Mouse (Mus musculus): ENCODE data around the gene Tmem54. TPM values are rescaled to one million over a fixed set of nuclear protein-coding genes. Genes with fewer than 3 reads are reported as not detected.

Tmem54 gene
- polyA plus RNA-seq, 1 experiment from 2014 or later: not detected

GRCm38 (mm10) chr4:129134799-129135585 is 29.6 kb downstream of the Tmem54 start:
- Histone ChIP-seq H3K27ac (ENCODE audit: low read depth, low read length) (no peak overlapping the region), H3K36me3 (ENCODE audit: control insufficient read depth, insufficient read depth, low read length) (no peaks in the 10 kb centered on the region), H3K9ac (replicated peaks; ENCODE audit: low read depth, low read length) (no peak overlapping the region), H3K4me2 (ENCODE audit: low read depth, low read length) (peak overlapping the region; percentile 26; the same call in 1 of the 2 replicates), H3K9me3 (ENCODE audit: control insufficient read depth, low read length) (no peaks in the 10 kb centered on the region), H3K27me3 (ENCODE audit: control insufficient read depth, insufficient read depth, low read length) (no peaks in the 10 kb centered on the region), H3K4me1 (ENCODE audit: control insufficient read depth, insufficient read depth, low read length) (peaks cover 5% of the 10 kb centered on the region; the same call in 1 of the 2 replicates), H3K4me3 (ENCODE audit: low read depth, low read length) (no peak overlapping the region)
- no peak; the same call in 1 of the 2 replicates for ATAC-seq (ENCODE audit: low read depth)
- WGBS: 7% methylated on average over 15 of the region's 15 CpGs

- H3K4me1 ChIP-seq (ENCODE audit: control insufficient read depth, insufficient read depth, low read length): peaks cover 3% of the 10 kb centered on the region; the same call in 1 of the 2 replicates
Measured at GRCm38 (mm10) chr4:129135637-129136036, 30.3 kb downstream of the Tmem54 start.

GRCm38 (mm10) chr4:129136189-129136578 is 30.8 kb downstream of the Tmem54 start:
- Histone ChIP-seq H3K4me3 (ENCODE audit: low read depth, low read length) (peak overlapping the region; percentile 62), H3K9ac (replicated peaks; ENCODE audit: low read depth, low read length) (peak overlapping the region; percentile 85), H3K9me3 (ENCODE audit: control insufficient read depth, low read length) (no peaks in the 10 kb centered on the region), H3K36me3 (ENCODE audit: control insufficient read depth, insufficient read depth, low read length) (no peaks in the 10 kb centered on the region), H3K27ac (ENCODE audit: low read depth, low read length) (no peak overlapping the region; the same call in 1 of the 2 replicates), H3K27me3 (ENCODE audit: control insufficient read depth, insufficient read depth, low read length) (no peaks in the 10 kb centered on the region), H3K4me2 (ENCODE audit: low read depth, low read length) (peak overlapping the region; percentile 83), H3K4me1 (ENCODE audit: control insufficient read depth, insufficient read depth, low read length) (peaks cover 3% of the 10 kb centered on the region; the same call in 1 of the 2 replicates)
- WGBS: 32% methylated on average over 9 of the region's 9 CpGs
- ATAC-seq (ENCODE audit: low read depth): no peak

More at GRCm38 (mm10) chr4:129135637-129136036, 30.3 kb downstream of the Tmem54 start:
- H3K4me3 ChIP-seq (ENCODE audit: low read depth, low read length): no peak overlapping the region
- H3K9me3 ChIP-seq (ENCODE audit: control insufficient read depth, low read length): no peaks in the 10 kb centered on the region
- H3K9ac ChIP-seq (replicated peaks; ENCODE audit: low read depth, low read length): no peak overlapping the region; the same call in 1 of the 2 replicates
- H3K36me3 ChIP-seq (ENCODE audit: control insufficient read depth, insufficient read depth, low read length): no peaks in the 10 kb centered on the region
- peak overlapping the region; percentile 14; the same call in 1 of the 2 replicates for H3K4me2 ChIP-seq (ENCODE audit: low read depth, low read length)
- H3K27ac ChIP-seq (ENCODE audit: low read depth, low read length): no peak overlapping the region
- H3K27me3 ChIP-seq (ENCODE audit: control insufficient read depth, insufficient read depth, low read length): no peaks in the 10 kb centered on the region
- no peak for ATAC-seq (ENCODE audit: low read depth)
- WGBS: 50% methylated on average over 2 of the region's 2 CpGs

GRCm38 (mm10) chr4:129136579-129137391 is 31.4 kb downstream of the Tmem54 start, which contains the start of gene Fndc5:
Fndc5 (plus strand) TSS chr4:129136999.
- Histone ChIP-seq H3K36me3 (ENCODE audit: control insufficient read depth, insufficient read depth, low read length) (no peaks in the 10 kb centered on the region), H3K9ac (replicated peaks; ENCODE audit: low read depth, low read length) (peak within 1 kb of the TSS; percentile 85), H3K4me2 (ENCODE audit: low read depth, low read length) (peak within 1 kb of the TSS; percentile 83), H3K27me3 (ENCODE audit: control insufficient read depth, insufficient read depth, low read length) (no peaks in the 10 kb centered on the region), H3K27ac (ENCODE audit: low read depth, low read length) (no peak within 1 kb of the TSS; the same call in 1 of the 2 replicates), H3K4me3 (ENCODE audit: low read depth, low read length) (peak within 1 kb of the TSS; percentile 62), H3K9me3 (ENCODE audit: control insufficient read depth, low read length) (no peaks in the 10 kb centered on the region), H3K4me1 (ENCODE audit: control insufficient read depth, insufficient read depth, low read length) (peaks cover 5% of the 10 kb centered on the region; the same call in 1 of the 2 replicates)
- under 1% methylated on average over 41 of the region's 80 CpGs for WGBS
- peak; percentile 55 for ATAC-seq (ENCODE audit: low read depth)

GRCm38 (mm10) chr4:129137392-129138321 is 32.3 kb downstream of the Tmem54 start:
- Histone ChIP-seq H3K27ac (ENCODE audit: low read depth, low read length) (no peak overlapping the region), H3K4me1 (ENCODE audit: control insufficient read depth, insufficient read depth, low read length) (peaks cover 9% of the 10 kb centered on the region; the same call in 1 of the 2 replicates), H3K27me3 (ENCODE audit: control insufficient read depth, insufficient read depth, low read length) (no peaks in the 10 kb centered on the region), H3K4me2 (ENCODE audit: low read depth, low read length) (peak overlapping the region; percentile 83), H3K4me3 (ENCODE audit: low read depth, low read length) (peak overlapping the region; percentile 62), H3K36me3 (ENCODE audit: control insufficient read depth, insufficient read depth, low read length) (no peaks in the 10 kb centered on the region), H3K9me3 (ENCODE audit: control insufficient read depth, low read length) (no peaks in the 10 kb centered on the region), H3K9ac (replicated peaks; ENCODE audit: low read depth, low read length) (peak overlapping the region; percentile 85)
- 43% methylated on average over 14 of the region's 14 CpGs for WGBS
- ATAC-seq (ENCODE audit: low read depth): no peak

- 96% methylated on average over 5 of the region's 5 CpGs for WGBS
- H3K27me3 ChIP-seq (ENCODE audit: control insufficient read depth, insufficient read depth, low read length): no peaks in the 10 kb centered on the region
- no peak for ATAC-seq (ENCODE audit: low read depth)
- H3K4me1 ChIP-seq (ENCODE audit: control insufficient read depth, insufficient read depth, low read length): peaks cover 9% of the 10 kb centered on the region; the same call in 1 of the 2 replicates
- H3K4me3 ChIP-seq (ENCODE audit: low read depth, low read length): no peak overlapping the region
- H3K9me3 ChIP-seq (ENCODE audit: control insufficient read depth, low read length): no peaks in the 10 kb centered on the region
- no peak overlapping the region for H3K27ac ChIP-seq (ENCODE audit: low read depth, low read length)
- H3K9ac ChIP-seq (replicated peaks; ENCODE audit: low read depth, low read length): no peak overlapping the region
- no peak overlapping the region for H3K4me2 ChIP-seq (ENCODE audit: low read depth, low read length)
- H3K36me3 ChIP-seq (ENCODE audit: control insufficient read depth, insufficient read depth, low read length): no peaks in the 10 kb centered on the region
Measured at GRCm38 (mm10) chr4:129139642-129140041, 34.3 kb downstream of the Tmem54 start.

- H3K4me1 ChIP-seq (ENCODE audit: control insufficient read depth, insufficient read depth, low read length): peaks cover 18% of the 10 kb centered on the region; the same call in 1 of the 2 replicates
- no peaks in the 10 kb centered on the region for H3K36me3 ChIP-seq (ENCODE audit: control insufficient read depth, insufficient read depth, low read length)
- no peak for ATAC-seq (ENCODE audit: low read depth)
- no peaks in the 10 kb centered on the region for H3K27me3 ChIP-seq (ENCODE audit: control insufficient read depth, insufficient read depth, low read length)
- no peak overlapping the region for H3K4me2 ChIP-seq (ENCODE audit: low read depth, low read length)
- no peak overlapping the region for H3K27ac ChIP-seq (ENCODE audit: low read depth, low read length)
- H3K9me3 ChIP-seq (ENCODE audit: control insufficient read depth, low read length): no peaks in the 10 kb centered on the region
- WGBS: 91% methylated on average over 4 of the region's 4 CpGs
- no peak overlapping the region for H3K9ac ChIP-seq (replicated peaks; ENCODE audit: low read depth, low read length)
- H3K4me3 ChIP-seq (ENCODE audit: low read depth, low read length): no peak overlapping the region
Measured at GRCm38 (mm10) chr4:129140808-129141207, 35.5 kb downstream of the Tmem54 start.
